Mouse (Mus musculus): ENCODE measurements at regions not wholly inside any gene's neighbourhood (a gene's known extent, or its start where the extent isn't known, plus 50 kb on each side); places are given as distances from the start of the nearest gene placed in this dataset.
"Not testable (repeated sequence)": the region's sequence is repeated elsewhere in the genome, so short reads cannot be mapped to it uniquely, and the experiment has no call there.

- not testable (repeated sequence) for H3K27me3 ChIP-seq (ENCODE audit: control insufficient read depth, insufficient read depth, low read length); H3K27ac ChIP-seq (ENCODE audit: insufficient read depth, low read length); DNase-seq (ENCODE audit: low read depth in 1 of 2, low spot score in 2 of 2); H3K4me3 ChIP-seq (ENCODE audit: extremely low read depth, insufficient read depth, insufficient read length); H3K4me1 ChIP-seq (ENCODE audit: control insufficient read depth, insufficient read depth, insufficient read length); H3K36me3 ChIP-seq (ENCODE audit: control insufficient read depth, insufficient read depth, low read length)
Measured at GRCm38 (mm10) chr8:55558751-55559150, 348.0 kb downstream of the Adam29 start.

GRCm38 (mm10) chr8:55538868-55539267, 367.9 kb downstream of the Adam29 start:
- no peak for DNase-seq (ENCODE audit: low read depth in 1 of 2, low spot score in 2 of 2)
- H3K27me3 ChIP-seq (ENCODE audit: control insufficient read depth, insufficient read depth, low read length): no peaks in the 10 kb centered on the region
- WGBS: 79% methylated on average over 5 of the region's 5 CpGs
- TF ChIP-seq CTCF (IDR thresholded peaks at IDR 0.05; ENCODE audit: extremely low read depth, insufficient read depth, insufficient read length, insufficient replicate concordance) (no peak), POLR2A (IDR thresholded peaks at IDR 0.05; ENCODE audit: low read depth, low read length) (no peak)
- H3K4me3 ChIP-seq (ENCODE audit: extremely low read depth, insufficient read depth, insufficient read length): no peak overlapping the region
- H3K36me3 ChIP-seq (ENCODE audit: control insufficient read depth, insufficient read depth, low read length): no peaks in the 10 kb centered on the region
- no peaks in the 10 kb centered on the region for H3K4me1 ChIP-seq (ENCODE audit: control insufficient read depth, insufficient read depth, insufficient read length)
- no peak overlapping the region for H3K27ac ChIP-seq (ENCODE audit: insufficient read depth, low read length)

- not testable (repeated sequence) for H3K4me3 ChIP-seq (ENCODE audit: extremely low read depth, insufficient read depth, insufficient read length); H3K27ac ChIP-seq (ENCODE audit: insufficient read depth, low read length); DNase-seq (ENCODE audit: low read depth in 1 of 2, low spot score in 2 of 2); H3K36me3 ChIP-seq (ENCODE audit: control insufficient read depth, insufficient read depth, low read length); H3K4me1 ChIP-seq (ENCODE audit: control insufficient read depth, insufficient read depth, insufficient read length); H3K27me3 ChIP-seq (ENCODE audit: control insufficient read depth, insufficient read depth, low read length)
- WGBS: 40% methylated on average over 1 of the region's 1 CpGs
Measured at GRCm38 (mm10) chr8:55529397-55529796, 377.4 kb downstream of the Adam29 start.

GRCm38 (mm10) chr8:55519151-55519550, 387.6 kb downstream of the Adam29 start:
- not testable (repeated sequence) for H3K4me3 ChIP-seq (ENCODE audit: extremely low read depth, insufficient read depth, insufficient read length); H3K27ac ChIP-seq (ENCODE audit: insufficient read depth, low read length); H3K27me3 ChIP-seq (ENCODE audit: control insufficient read depth, insufficient read depth, low read length); H3K36me3 ChIP-seq (ENCODE audit: control insufficient read depth, insufficient read depth, low read length); H3K4me1 ChIP-seq (ENCODE audit: control insufficient read depth, insufficient read depth, insufficient read length)
- 91% methylated on average over 10 of the region's 10 CpGs for WGBS
- peak in 1 of 2 experiments; percentile 25 for DNase-seq (ENCODE audit: low read depth in 1 of 2, low spot score in 2 of 2)

GRCm38 (mm10) chr8:55477336-55477735, 429.4 kb downstream of the Adam29 start:
- Histone ChIP-seq H3K36me3 (ENCODE audit: control insufficient read depth, insufficient read depth, low read length) (no peaks in the 10 kb centered on the region), H3K27me3 (ENCODE audit: control insufficient read depth, insufficient read depth, low read length) (no peaks in the 10 kb centered on the region), H3K4me3 (ENCODE audit: extremely low read depth, insufficient read depth, insufficient read length) (no peak overlapping the region), H3K27ac (ENCODE audit: insufficient read depth, low read length) (no peak overlapping the region), H3K4me1 (ENCODE audit: control insufficient read depth, insufficient read depth, insufficient read length) (no peaks in the 10 kb centered on the region)
- no peak for TF ChIP-seq POLR2A (IDR thresholded peaks at IDR 0.05; ENCODE audit: low read depth, low read length)
- TF ChIP-seq CTCF (IDR thresholded peaks at IDR 0.05; ENCODE audit: extremely low read depth, insufficient read depth, insufficient read length, insufficient replicate concordance): no peak
- 74% methylated on average over 1 of the region's 1 CpGs for WGBS
- no peak for DNase-seq (ENCODE audit: low read depth in 1 of 2, low spot score in 2 of 2)

GRCm38 (mm10) chr8:55476923-55477322, 429.8 kb downstream of the Adam29 start:
- DNase-seq (ENCODE audit: low read depth in 1 of 2, low spot score in 2 of 2): no peak
- Histone ChIP-seq H3K4me3 (ENCODE audit: extremely low read depth, insufficient read depth, insufficient read length) (no peak overlapping the region), H3K27me3 (ENCODE audit: control insufficient read depth, insufficient read depth, low read length) (no peaks in the 10 kb centered on the region), H3K4me1 (ENCODE audit: control insufficient read depth, insufficient read depth, insufficient read length) (no peaks in the 10 kb centered on the region), H3K36me3 (ENCODE audit: control insufficient read depth, insufficient read depth, low read length) (no peaks in the 10 kb centered on the region), H3K27ac (ENCODE audit: insufficient read depth, low read length) (no peak overlapping the region)
- WGBS: 88% methylated on average over 1 of the region's 1 CpGs
- TF ChIP-seq CTCF (IDR thresholded peaks at IDR 0.05; ENCODE audit: extremely low read depth, insufficient read depth, insufficient read length, insufficient replicate concordance): no peak
- no peak for TF ChIP-seq POLR2A (IDR thresholded peaks at IDR 0.05; ENCODE audit: low read depth, low read length)

- no peak overlapping the region for H3K27ac ChIP-seq (ENCODE audit: insufficient read depth, low read length)
- TF ChIP-seq POLR2A (IDR thresholded peaks at IDR 0.05; ENCODE audit: low read depth, low read length) (no peak), CTCF (IDR thresholded peaks at IDR 0.05; ENCODE audit: extremely low read depth, insufficient read depth, insufficient read length, insufficient replicate concordance) (no peak)
- H3K36me3 ChIP-seq (ENCODE audit: control insufficient read depth, insufficient read depth, low read length): no peaks in the 10 kb centered on the region
- 73% methylated on average over 1 of the region's 1 CpGs for WGBS
- no peaks in the 10 kb centered on the region for H3K27me3 ChIP-seq (ENCODE audit: control insufficient read depth, insufficient read depth, low read length)
- no peaks in the 10 kb centered on the region for H3K4me1 ChIP-seq (ENCODE audit: control insufficient read depth, insufficient read depth, insufficient read length)
- H3K4me3 ChIP-seq (ENCODE audit: extremely low read depth, insufficient read depth, insufficient read length): no peak overlapping the region
- DNase-seq (ENCODE audit: low read depth in 1 of 2, low spot score in 2 of 2): no peak
Measured at GRCm38 (mm10) chr8:55472386-55472785, 434.4 kb downstream of the Adam29 start.

GRCm38 (mm10) chr8:55466771-55467170, 440.0 kb downstream of the Adam29 start:
- not testable (repeated sequence) for H3K36me3 ChIP-seq (ENCODE audit: control insufficient read depth, insufficient read depth, low read length); H3K4me1 ChIP-seq (ENCODE audit: control insufficient read depth, insufficient read depth, insufficient read length); H3K4me3 ChIP-seq (ENCODE audit: extremely low read depth, insufficient read depth, insufficient read length); H3K27me3 ChIP-seq (ENCODE audit: control insufficient read depth, insufficient read depth, low read length); H3K27ac ChIP-seq (ENCODE audit: insufficient read depth, low read length); DNase-seq (ENCODE audit: low read depth in 1 of 2, low spot score in 2 of 2)
- WGBS: 67% methylated on average over 2 of the region's 2 CpGs

GRCm38 (mm10) chr8:55465951-55466350, 440.8 kb downstream of the Adam29 start:
- DNase-seq (ENCODE audit: low read depth in 1 of 2, low spot score in 2 of 2); H3K27me3 ChIP-seq (ENCODE audit: control insufficient read depth, insufficient read depth, low read length); H3K27ac ChIP-seq (ENCODE audit: insufficient read depth, low read length); H3K4me1 ChIP-seq (ENCODE audit: control insufficient read depth, insufficient read depth, insufficient read length); H3K36me3 ChIP-seq (ENCODE audit: control insufficient read depth, insufficient read depth, low read length); H3K4me3 ChIP-seq (ENCODE audit: extremely low read depth, insufficient read depth, insufficient read length): not testable (repeated sequence)
- 77% methylated on average over 1 of the region's 1 CpGs for WGBS
